In the genomic region with DNA sequence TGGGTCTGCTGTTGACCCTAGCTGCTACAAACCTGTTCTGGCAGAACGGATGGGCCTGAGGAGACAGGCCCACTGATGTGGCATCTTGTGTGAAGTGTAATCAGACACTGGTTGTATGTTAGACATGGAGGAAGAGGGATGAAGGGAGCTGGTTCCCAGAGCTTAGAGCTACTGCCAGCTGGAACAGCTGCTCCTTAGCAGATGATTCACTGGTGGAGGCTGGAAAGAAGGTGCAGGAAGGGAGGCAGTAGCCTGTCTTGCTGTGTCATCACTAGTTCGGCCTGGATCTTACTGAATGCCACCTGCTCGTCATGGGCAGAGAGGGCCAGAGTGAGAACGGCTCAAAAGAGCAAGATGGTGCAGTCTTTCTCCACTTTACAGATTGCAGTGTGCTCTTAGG, we compare ENCODE assay signal across 22 mouse cellular contexts.
"Had no signal": no experiment of that assay in that cellular context is flagged by ENCODE, and none has a peak within 500 bp of the region (broad histone marks: within the 10 kb centered on the region; RNA-seq: fewer than 3 reads in every experiment).

No protein-coding gene starts in this region.

- DNase-seq: gastrocnemius, postnatal 25 days; heart, adult 18-20 months; heart, postnatal 10 days; heart, postnatal 4 days; kidney, adult 18-20 months; kidney, adult 8-10 months; kidney, postnatal 10 days; kidney, postnatal 25 days; kidney, postnatal 4 days; liver had no signal

- H3K4me1 ChIP-seq: heart, embryonic 10.5 days; intestine, embryonic 15.5 days had no signal

- H3K9me3 ChIP-seq: heart, embryonic 10.5 days; intestine, embryonic 15.5 days had no signal

- H3K27me3 ChIP-seq: heart, embryonic 12.5 days; hindbrain, embryonic 12.5 days; intestine, embryonic 15.5 days; limb, embryonic 12.5 days had no signal

- H3K4me3 ChIP-seq: heart, embryonic 10.5 days; heart, embryonic 12.5 days; hindbrain, embryonic 10.5 days; hindbrain, embryonic 12.5 days; intestine, embryonic 15.5 days; layer of hippocampus, adult 2 months; left cerebral cortex, adult 2 months; limb, embryonic 10.5 days; limb, embryonic 12.5 days had no signal

- ATAC-seq: hindbrain, embryonic 16.5 days; inflammation-experienced regulatory T-cells, adult 6 months; intestine, embryonic 15.5 days; intestine, postnatal 0 days had no signal

- H3K36me3 ChIP-seq: intestine, embryonic 15.5 days had no signal
